8 mouse cellular contexts compared by ENCODE assay signal in the genomic region with DNA sequence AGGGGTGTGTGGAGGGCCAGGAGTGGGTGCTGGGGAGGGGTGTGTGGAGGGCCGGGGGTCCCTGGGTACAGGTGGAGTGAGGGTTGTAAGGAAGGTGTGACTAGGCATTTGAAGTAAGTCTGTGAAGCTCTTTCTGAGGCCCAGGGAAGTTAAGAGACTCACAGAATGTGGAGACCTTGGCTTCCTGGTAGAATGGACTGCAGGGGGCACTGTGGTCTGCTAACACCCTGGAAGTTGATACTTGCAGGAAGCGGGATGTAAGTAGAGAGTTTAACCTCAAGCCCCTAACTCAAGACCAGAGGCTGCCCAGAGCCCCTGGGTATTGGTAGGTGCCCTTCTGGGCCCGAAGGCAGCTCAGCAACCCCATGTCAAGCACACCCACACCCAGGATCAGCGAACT. TPM values are rescaled to one million over a fixed set of nuclear protein-coding genes. Genes with fewer than 3 reads are reported as not detected.
DNase-seq lines count a peak whose midpoint lies in the region; ATAC-seq and TF ChIP-seq lines count a peak whose summit lies in the region.

No protein-coding gene starts in this region.

- DNase-seq in cerebellum, adult 11 months, result peak; percentile 3
- DNase-seq in cerebellum, adult 8-10 months, result no peak
- DNase-seq in right cerebral cortex, postnatal 4 days, result peak; percentile 63
- no peak for DNase-seq in right cerebral cortex, postnatal 36 days (ENCODE audit: low spot score in 2 of 2)
- DNase-seq in embryonic facial prominence, embryonic 10.5 days (ENCODE audit: low spot score), result peak; percentile 77
- DNase-seq in kidney, adult 8-10 months, result peak; percentile 15 to 46
- peak; percentile 71 for DNase-seq in liver, postnatal 0 days
- peak; percentile 17 for DNase-seq in spleen, adult 12 weeks (ENCODE audit: low spot score)

- TF ChIP-seq EP300 in liver, postnatal 0 days (IDR thresholded peaks at IDR 0.05; ENCODE audit: low read depth), result no peak

- no peaks in the 10 kb centered on the region for H3K36me3 ChIP-seq in embryonic facial prominence, embryonic 10.5 days (replicated peaks)
- no peaks in the 10 kb centered on the region for H3K36me3 ChIP-seq in liver, postnatal 0 days (replicated peaks; ENCODE audit: insufficient read depth, low read length)

- H3K27me3 ChIP-seq in embryonic facial prominence, embryonic 10.5 days (replicated peaks; ENCODE audit: low read depth, poor library complexity, severe bottlenecking), result peaks cover 80% of the 10 kb centered on the region
- no peaks in the 10 kb centered on the region; the same call in 1 of the 2 replicates for H3K27me3 ChIP-seq in liver, postnatal 0 days (ENCODE audit: insufficient read depth, low read length)

- H3K4me2 ChIP-seq in liver, postnatal 0 days (ENCODE audit: low read depth, low read length), result no peak overlapping the region

- no peak for ATAC-seq in liver, postnatal 0 days

- H3K4me3 ChIP-seq in embryonic facial prominence, embryonic 10.5 days, result no peak overlapping the region
- no peak overlapping the region for H3K4me3 ChIP-seq in liver, postnatal 0 days (ENCODE audit: low read depth, low read length)

- TF ChIP-seq CTCF in liver, postnatal 0 days (IDR thresholded peaks at IDR 0.05; ENCODE audit: low read depth), result peak; percentile 68

- no peaks in the 10 kb centered on the region for H3K9me3 ChIP-seq in embryonic facial prominence, embryonic 10.5 days
- H3K9me3 ChIP-seq in liver, postnatal 0 days (ENCODE audit: low read length), result no peaks in the 10 kb centered on the region

- H3K9ac ChIP-seq in liver, postnatal 0 days (replicated peaks), result no peak overlapping the region

- H3K27ac ChIP-seq in embryonic facial prominence, embryonic 10.5 days (replicated peaks), result no peak overlapping the region
- no peak overlapping the region for H3K27ac ChIP-seq in liver, postnatal 0 days (ENCODE audit: low read depth)

- peaks cover 38% of the 10 kb centered on the region for H3K4me1 ChIP-seq in embryonic facial prominence, embryonic 10.5 days
- H3K4me1 ChIP-seq in liver, postnatal 0 days (ENCODE audit: insufficient read depth), result peaks cover 2% of the 10 kb centered on the region; the same call in 1 of the 2 replicates

- WGBS in embryonic facial prominence, embryonic 10.5 days, result 39% methylated on average over 4 of the region's 4 CpGs
- 31% methylated on average over 4 of the region's 4 CpGs for WGBS in liver, postnatal 0 days (ENCODE audit: insufficient replicate concordance)

RNA-seq across cellular contexts. Expression of a gene that starts 56.2 kb away (rescaled TPM):
- polyA plus RNA-seq in embryonic facial prominence, embryonic 10.5 days (2016; fragmentation: Nextera tagmentation; extraction: Ambion mirVana), result 0.70 and 1.1 TPM in 2 replicates
- polyA plus RNA-seq in liver, postnatal 0 days (2015; fragmentation: Nextera tagmentation; extraction: Ambion mirVana), result 0.28 and 0.41 TPM in 2 replicates

RNA-seq across cellular contexts. Expression of a gene that starts 56.7 kb away (rescaled TPM):
- polyA plus RNA-seq in embryonic facial prominence, embryonic 10.5 days (2016; fragmentation: Nextera tagmentation; extraction: Ambion mirVana), result 2.6 and 3.2 TPM in 2 replicates
- 2.1 and 2.5 TPM in 2 replicates for polyA plus RNA-seq in liver, postnatal 0 days (2015; fragmentation: Nextera tagmentation; extraction: Ambion mirVana)

Comparison
In these comparisons a context has a peak if more than half of its experiments do, and no peak if none do; other contexts are left out.
1. DNase-seq: peak in cerebellum, adult 11 months (single experiment), right cerebral cortex, postnatal 4 days (single experiment), embryonic facial prominence, embryonic 10.5 days (single experiment), kidney, adult 8-10 months (2 of 2), liver, postnatal 0 days (single experiment) and spleen, adult 12 weeks (single experiment); none in cerebellum, adult 8-10 months (single experiment) and right cerebral cortex, postnatal 36 days (0 of 2).